Mouse (Mus musculus): Measurements from ENCODE around the gene Fau. TPM values are rescaled to one million over a fixed set of nuclear protein-coding genes. Genes with fewer than 3 reads are reported as not detected.

Fau gene
- total RNA-seq, 2 experiments from 2014 or later = 738 to 768 TPM

GRCm38 (mm10) chr19:6069851-6070250, 12.2 kb downstream of the Fau start:
- DNase-seq = no peak
- intact Hi-C loops (cut with DNase I) = no loop called here

- intact Hi-C loops (cut with DNase I) = no loop called here
- no peak for DNase-seq
These were observed 13.1 kb downstream of the Fau start for GRCm38 (mm10) chr19:6070571-6071250.

- DNase-seq = no peak
These were observed 13.6 kb downstream of the Fau start for GRCm38 (mm10) chr19:6071261-6071660.

GRCm38 (mm10) chr19:6073889-6074288, 16.2 kb downstream of the Fau start:
- DNase-seq = no peak
- intact Hi-C loops (cut with DNase I) = no loop called here

More at GRCm38 (mm10) chr19:6071261-6071660, 13.6 kb downstream of the Fau start:
- intact Hi-C loops (cut with DNase I) = no loop called here

- DNase-seq = peak; percentile 92 to 93
- intact Hi-C loops (cut with DNase I) = loop anchor here (2.0 kb wide), 1 partner anchor 16 kb away; the partner anchor contains the start of gene Znhit2
These were observed 19.1 kb downstream of the Fau start, which contains the start of gene Vps51 for GRCm38 (mm10) chr19:6076564-6077393. Gene Vps51, minus strand, starts transcription at chr19:6077231.

GRCm38 (mm10) chr19:6079983-6080480, 22.4 kb downstream of the Fau start, which contains the start of gene Tmem262:
Gene Tmem262, plus strand, starts transcription at chr19:6080033.
- DNase-seq = no peak
- intact Hi-C loops (cut with DNase I) = no loop called here

GRCm38 (mm10) chr19:6082156-6082555, 24.5 kb downstream of the Fau start, which contains the start of gene Gm28374:
Gene Gm28374, minus strand, starts transcription at chr19:6082256.
- intact Hi-C loops (cut with DNase I) = no loop called here
- no peak for DNase-seq

- peak; percentile 97 to 98 for DNase-seq
- intact Hi-C loops (cut with DNase I) = loop anchor here (2.0 kb wide), 1 partner anchor 34 kb away; the partner anchor contains the start of gene Sac3d1
These were observed 27.0 kb downstream of the Fau start, which contains the start of the genes Zfpl1 and Cdca5 for GRCm38 (mm10) chr19:6084478-6085248. Gene Zfpl1, minus strand, starts transcription at chr19:6084956. Gene Cdca5, plus strand, starts transcription at chr19:6084983.

GRCm38 (mm10) chr19:6085417-6085879, 27.8 kb downstream of the Fau start:
- peak; percentile 44 to 51 for DNase-seq
- intact Hi-C loops (cut with DNase I) = loop anchor here (2.0 kb wide), 1 partner anchor 33 kb away; the partner anchor contains the start of gene Sac3d1

- intact Hi-C loops (cut with DNase I) = no loop called here
- no peak for DNase-seq
These were observed 31.2 kb downstream of the Fau start for GRCm38 (mm10) chr19:6088841-6089240.

GRCm38 (mm10) chr19:6094119-6094518, 36.5 kb downstream of the Fau start, which contains the start of gene AC131692.1:
Gene AC131692.1, plus strand, starts transcription at chr19:6094419.
- intact Hi-C loops (cut with DNase I) = no loop called here
- no peak for DNase-seq

- intact Hi-C loops (cut with DNase I) = no loop called here
- DNase-seq = no peak
These were observed 40.2 kb downstream of the Fau start for GRCm38 (mm10) chr19:6097847-6098246.

- intact Hi-C loops (cut with DNase I) = no loop called here
- DNase-seq = no peak
These were observed 43.5 kb downstream of the Fau start for GRCm38 (mm10) chr19:6101186-6101585.

- intact Hi-C loops (cut with DNase I) = no loop called here
- peak in 1 of 2 experiments; percentile 24 for DNase-seq
These were observed 44.7 kb downstream of the Fau start for GRCm38 (mm10) chr19:6102169-6102853.

GRCm38 (mm10) chr19:6104476-6104875, 46.8 kb downstream of the Fau start:
- intact Hi-C loops (cut with DNase I) = no loop called here

GRCm38 (mm10) chr19:6105586-6105985, 47.9 kb downstream of the Fau start, which contains the start of gene Naaladl1:
Gene Naaladl1, plus strand, starts transcription at chr19:6105782.
- intact Hi-C loops (cut with DNase I) = no loop called here
- DNase-seq = no peak

More at GRCm38 (mm10) chr19:6104476-6104875, 46.8 kb downstream of the Fau start:
- no peak for DNase-seq
